Mouse (Mus musculus): ENCODE data around the gene Borcs6. TPM values are rescaled to one million over a fixed set of nuclear protein-coding genes. Genes with fewer than 3 reads are reported as not detected.

Borcs6 gene
- polyA plus RNA-seq, 1 experiment from 2014 or later: 5.4 TPM

- H3K36me3 ChIP-seq (replicated peaks; ENCODE audit: insufficient read depth, low read length): peaks cover 24% of the 10 kb centered on the region
- no peaks in the 10 kb centered on the region for H3K9me3 ChIP-seq (ENCODE audit: low read length)
- peak overlapping the region; percentile 81 for H3K4me3 ChIP-seq (ENCODE audit: low read depth, low read length)
- H3K4me1 ChIP-seq (ENCODE audit: insufficient read depth): peaks cover 38% of the 10 kb centered on the region
- DNase-seq (peak; percentile 99), ATAC-seq (peak; percentile 65)
- no peak for TF ChIP-seq CTCF (IDR thresholded peaks at IDR 0.05; ENCODE audit: low read depth)
- TF ChIP-seq EP300 (IDR thresholded peaks at IDR 0.05; ENCODE audit: low read depth): peak; percentile 96
- H3K27me3 ChIP-seq (ENCODE audit: insufficient read depth, low read length): no peaks in the 10 kb centered on the region
- peak overlapping the region; percentile 93 for H3K9ac ChIP-seq (replicated peaks)
- peak overlapping the region; percentile 94 for H3K4me2 ChIP-seq (ENCODE audit: low read depth, low read length)
- WGBS (ENCODE audit: insufficient replicate concordance): 2% methylated on average over 29 of the region's 29 CpGs
- peak overlapping the region; percentile 100 for H3K27ac ChIP-seq (ENCODE audit: low read depth)
These were observed 37.7 kb downstream of the Borcs6 start for GRCm38 (mm10) chr11:69096987-69097900.

- Histone ChIP-seq H3K9ac (replicated peaks) (peak overlapping the region; percentile 93), H3K4me2 (ENCODE audit: low read depth, low read length) (peak overlapping the region; percentile 94), H3K27me3 (ENCODE audit: insufficient read depth, low read length) (no peaks in the 10 kb centered on the region), H3K9me3 (ENCODE audit: low read length) (no peaks in the 10 kb centered on the region), H3K36me3 (replicated peaks; ENCODE audit: insufficient read depth, low read length) (peaks cover 31% of the 10 kb centered on the region), H3K4me1 (ENCODE audit: insufficient read depth) (peaks cover 38% of the 10 kb centered on the region), H3K4me3 (ENCODE audit: low read depth, low read length) (peak overlapping the region; percentile 81), H3K27ac (ENCODE audit: low read depth) (peak overlapping the region; percentile 100)
- DNase-seq: no peak
- WGBS (ENCODE audit: insufficient replicate concordance): 27% methylated on average over 8 of the region's 8 CpGs
- TF ChIP-seq CTCF (IDR thresholded peaks at IDR 0.05; ENCODE audit: low read depth) (no peak), EP300 (IDR thresholded peaks at IDR 0.05; ENCODE audit: low read depth) (no peak)
- ATAC-seq: no peak
These were observed 38.7 kb downstream of the Borcs6 start for GRCm38 (mm10) chr11:69098039-69098761.

GRCm38 (mm10) chr11:69098762-69099091, 39.2 kb downstream of the Borcs6 start:
- Histone ChIP-seq H3K9ac (replicated peaks) (peak overlapping the region; percentile 75), H3K4me1 (ENCODE audit: insufficient read depth) (peaks cover 38% of the 10 kb centered on the region), H3K27me3 (ENCODE audit: insufficient read depth, low read length) (no peaks in the 10 kb centered on the region), H3K27ac (ENCODE audit: low read depth) (peak overlapping the region; percentile 100), H3K36me3 (replicated peaks; ENCODE audit: insufficient read depth, low read length) (peaks cover 36% of the 10 kb centered on the region), H3K9me3 (ENCODE audit: low read length) (no peaks in the 10 kb centered on the region), H3K4me3 (ENCODE audit: low read depth, low read length) (peak overlapping the region; percentile 58), H3K4me2 (ENCODE audit: low read depth, low read length) (peak overlapping the region; percentile 94)
- peak; percentile 98 for DNase-seq
- ATAC-seq: peak; percentile 34
- TF ChIP-seq EP300 (IDR thresholded peaks at IDR 0.05; ENCODE audit: low read depth) (no peak; the same call in 1 of the 2 replicates), CTCF (IDR thresholded peaks at IDR 0.05; ENCODE audit: low read depth) (no peak)
- WGBS (ENCODE audit: insufficient replicate concordance): under 1% methylated on average over 19 of the region's 19 CpGs

GRCm38 (mm10) chr11:69099177-69099914, 39.8 kb downstream of the Borcs6 start:
- Histone ChIP-seq H3K27ac (ENCODE audit: low read depth) (peak overlapping the region; percentile 100), H3K9ac (replicated peaks) (peak overlapping the region; percentile 75), H3K9me3 (ENCODE audit: low read length) (no peaks in the 10 kb centered on the region), H3K36me3 (replicated peaks; ENCODE audit: insufficient read depth, low read length) (peaks cover 42% of the 10 kb centered on the region), H3K4me3 (ENCODE audit: low read depth, low read length) (peak overlapping the region; percentile 58), H3K27me3 (ENCODE audit: insufficient read depth, low read length) (no peaks in the 10 kb centered on the region), H3K4me2 (ENCODE audit: low read depth, low read length) (peak overlapping the region; percentile 94), H3K4me1 (ENCODE audit: insufficient read depth) (peaks cover 31% of the 10 kb centered on the region)
- DNase-seq (peak; percentile 70), ATAC-seq (no peak)
- WGBS (ENCODE audit: insufficient replicate concordance): 2% methylated on average over 22 of the region's 22 CpGs
- TF ChIP-seq EP300 (IDR thresholded peaks at IDR 0.05; ENCODE audit: low read depth) (peak; percentile 84), CTCF (IDR thresholded peaks at IDR 0.05; ENCODE audit: low read depth) (no peak)

- peaks cover 48% of the 10 kb centered on the region for H3K36me3 ChIP-seq (replicated peaks; ENCODE audit: insufficient read depth, low read length)
- peak overlapping the region; percentile 58 for H3K4me3 ChIP-seq (ENCODE audit: low read depth, low read length)
- H3K4me1 ChIP-seq (ENCODE audit: insufficient read depth): peaks cover 29% of the 10 kb centered on the region
- TF ChIP-seq EP300 (IDR thresholded peaks at IDR 0.05; ENCODE audit: low read depth): no peak
- peak; percentile 35 for TF ChIP-seq CTCF (IDR thresholded peaks at IDR 0.05; ENCODE audit: low read depth)
- no peaks in the 10 kb centered on the region for H3K27me3 ChIP-seq (ENCODE audit: insufficient read depth, low read length)
- ATAC-seq: no peak
- 3% methylated on average over 23 of the region's 23 CpGs for WGBS (ENCODE audit: insufficient replicate concordance)
- H3K4me2 ChIP-seq (ENCODE audit: low read depth, low read length): peak overlapping the region; percentile 94
- H3K27ac ChIP-seq (ENCODE audit: low read depth): peak overlapping the region; percentile 100
- peak overlapping the region; percentile 75 for H3K9ac ChIP-seq (replicated peaks)
- peak; percentile 92 for DNase-seq
- no peaks in the 10 kb centered on the region for H3K9me3 ChIP-seq (ENCODE audit: low read length)
These were observed 40.4 kb downstream of the Borcs6 start for GRCm38 (mm10) chr11:69099915-69100345.

Data from liver, postnatal 0 days (tissue).